Mouse (Mus musculus) R1 (cell line): ENCODE data around the gene Dennd1b.

ENCODE experiments used
- DNase-seq: peaks from one replicate; pipeline ENCODE4 v3.0.0-alpha.2; 2018; ENCODE audit warnings: low read depth, low spot score

The Dennd1b gene

GRCm38 (mm10) chr1:139015118-139015788 is 52.0 kb downstream of the Dennd1b start:
- no peak for DNase-seq

GRCm38 (mm10) chr1:139021298-139021697 is 58.1 kb downstream of the Dennd1b start:
- DNase-seq: no peak

- DNase-seq: no peak
Measured at GRCm38 (mm10) chr1:139025882-139026645, 62.8 kb downstream of the Dennd1b start.

GRCm38 (mm10) chr1:139029521-139029920 is 66.3 kb downstream of the Dennd1b start:
- DNase-seq: no peak

- DNase-seq: no peak
Measured at GRCm38 (mm10) chr1:139032411-139032810, 69.2 kb downstream of the Dennd1b start.

GRCm38 (mm10) chr1:139035141-139035540 is 71.9 kb downstream of the Dennd1b start:
- no peak for DNase-seq

GRCm38 (mm10) chr1:139036302-139036701 is 73.1 kb downstream of the Dennd1b start:
- DNase-seq: no peak

GRCm38 (mm10) chr1:139036768-139037507 is 73.7 kb downstream of the Dennd1b start:
- no peak for DNase-seq

GRCm38 (mm10) chr1:139038074-139038473 is 74.8 kb downstream of the Dennd1b start:
- no peak for DNase-seq

- DNase-seq: no peak
Measured at GRCm38 (mm10) chr1:139038620-139039019, 75.4 kb downstream of the Dennd1b start.

- DNase-seq: peak; percentile 14
Measured at GRCm38 (mm10) chr1:139039529-139040230, 76.4 kb downstream of the Dennd1b start.

- peak; percentile 13 for DNase-seq
Measured at GRCm38 (mm10) chr1:139049075-139049474, 85.8 kb downstream of the Dennd1b start.

- DNase-seq: no peak
Measured at GRCm38 (mm10) chr1:139049881-139050472, 86.7 kb downstream of the Dennd1b start.

- DNase-seq: no peak
Measured at GRCm38 (mm10) chr1:139053003-139053402, 89.8 kb downstream of the Dennd1b start.

- DNase-seq: no peak
Measured at GRCm38 (mm10) chr1:139060301-139060700, 97.1 kb downstream of the Dennd1b start.

GRCm38 (mm10) chr1:139064711-139065110 is 101.5 kb downstream of the Dennd1b start:
- DNase-seq: no peak

- no peak for DNase-seq
Measured at GRCm38 (mm10) chr1:139067210-139067609, 104.0 kb downstream of the Dennd1b start.

GRCm38 (mm10) chr1:139071015-139071414 is 107.8 kb downstream of the Dennd1b start:
- no peak for DNase-seq

GRCm38 (mm10) chr1:139075671-139076070 is 112.4 kb downstream of the Dennd1b start:
- DNase-seq: no peak

GRCm38 (mm10) chr1:139077989-139078388 is 114.8 kb downstream of the Dennd1b start:
- DNase-seq: no peak

GRCm38 (mm10) chr1:139079000-139079399 is 115.8 kb downstream of the Dennd1b start:
- peak; percentile 27 for DNase-seq
